Mouse (Mus musculus) heart, adult 18-20 months (tissue): Measurements from ENCODE around the gene Zc4h2. TPM values are rescaled to one million over a fixed set of nuclear protein-coding genes. Genes with fewer than 3 reads are reported as not detected.
A peak's percentile ranks its signal among the peaks of the same experiment; 100 is the strongest.

Source experiments
- DNase-seq, 2 experiments: peaks; one replicate each; pipeline ENCODE4 v3.0.0; 2021 to 2022; ENCODE audit warnings: mixed read lengths in 1 of 2
- long read RNA-seq, 2 experiments: library from polyadenylated mRNA; stranded (forward); transcript quantifications; one replicate each; pipeline ENCODE4 v2.0.0; 2021
- total RNA-seq, 2 experiments: library from RNA; stranded (reverse); gene quantifications; 2 replicates each; pipeline ENCODE4 v1.2.3; 2021

Gene Zc4h2
- total RNA-seq = 1 to 10 TPM; 1.0 to 1.5 TPM
- long read RNA-seq, experiment 1 = 0 reads
- long read RNA-seq, experiment 2 = 0 reads

DNA sequence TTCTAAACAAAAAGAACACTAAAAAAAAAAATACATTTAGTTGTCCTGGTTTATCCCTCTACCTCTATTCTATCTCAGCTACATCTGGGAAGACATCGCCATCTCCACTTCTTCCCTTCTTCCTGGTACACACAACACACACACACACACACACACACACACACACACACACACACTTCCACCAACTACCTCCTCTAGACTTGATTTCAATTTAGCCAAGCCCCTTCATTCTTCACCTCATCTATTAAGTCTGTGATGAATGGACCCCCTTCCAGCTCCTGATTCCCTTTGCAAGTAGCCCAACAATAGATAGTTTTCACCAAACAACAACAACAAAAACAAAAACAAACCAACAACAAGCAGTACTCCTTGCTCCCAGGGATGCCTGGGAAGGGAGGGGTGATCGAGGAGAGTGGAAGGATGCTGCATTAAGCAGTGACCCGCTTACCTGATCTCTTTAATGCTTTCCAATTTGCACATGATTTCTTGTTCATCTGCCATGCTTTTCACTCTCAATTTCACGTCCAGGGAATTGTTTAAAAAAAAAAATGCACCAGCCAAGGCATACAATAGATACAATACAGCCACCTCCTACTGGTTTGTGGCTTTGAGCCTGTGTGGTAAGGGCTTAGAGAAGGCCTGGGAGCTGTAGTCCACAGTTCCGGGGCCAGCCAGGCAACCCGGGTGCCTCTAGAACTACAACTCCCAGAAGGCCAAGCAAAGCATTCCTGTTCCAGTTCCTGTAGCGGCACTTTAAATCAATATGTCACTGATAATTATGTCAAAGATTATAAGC is at the start of gene Zc4h2:
TSS of gene Zc4h2 (minus strand) at position 706 of the 796 bp plus-strand sequence.
- peak; percentile 80 to 88 for DNase-seq

DNA sequence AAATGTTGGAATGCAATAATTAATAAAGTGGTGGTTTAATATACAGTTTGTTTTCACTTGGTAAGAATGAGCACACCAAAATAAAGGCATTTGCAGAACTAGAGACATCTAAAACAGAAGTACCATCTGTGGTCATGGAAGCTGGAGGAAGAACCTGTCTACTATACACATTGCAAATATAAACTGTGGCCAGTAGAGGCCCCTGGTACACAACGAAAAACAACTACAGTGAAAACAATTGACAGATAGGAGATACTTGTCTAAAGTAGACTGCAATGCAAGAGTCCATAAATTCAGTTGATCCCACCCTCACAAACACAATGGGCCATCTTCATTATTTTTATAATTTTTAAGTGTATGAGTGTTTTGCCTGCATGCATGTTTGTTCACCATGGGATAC is 28.8 kb upstream of the Zc4h2 start:
- DNase-seq = peak in 1 of 2 experiments; percentile 0

DNA sequence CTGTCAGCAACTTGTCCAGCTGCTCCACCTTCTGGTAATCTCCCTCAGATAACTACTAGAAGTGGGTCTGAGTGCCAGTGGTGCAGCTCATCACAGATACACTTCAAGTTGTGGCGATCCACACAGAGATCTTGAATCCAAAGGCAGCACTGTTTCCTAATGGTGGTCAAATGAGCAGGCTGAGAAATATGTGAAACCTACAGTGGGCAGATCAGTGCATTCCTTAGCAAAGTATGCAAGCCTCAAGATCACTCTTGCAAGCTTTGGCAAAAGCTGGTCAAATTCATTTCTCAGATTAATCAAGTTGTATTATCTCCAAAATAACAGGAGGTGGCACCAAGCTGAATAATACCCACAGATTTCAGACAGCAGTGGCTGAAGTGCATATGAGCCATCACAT is 23.9 kb upstream of the Zc4h2 start:
- no peak for DNase-seq

DNA sequence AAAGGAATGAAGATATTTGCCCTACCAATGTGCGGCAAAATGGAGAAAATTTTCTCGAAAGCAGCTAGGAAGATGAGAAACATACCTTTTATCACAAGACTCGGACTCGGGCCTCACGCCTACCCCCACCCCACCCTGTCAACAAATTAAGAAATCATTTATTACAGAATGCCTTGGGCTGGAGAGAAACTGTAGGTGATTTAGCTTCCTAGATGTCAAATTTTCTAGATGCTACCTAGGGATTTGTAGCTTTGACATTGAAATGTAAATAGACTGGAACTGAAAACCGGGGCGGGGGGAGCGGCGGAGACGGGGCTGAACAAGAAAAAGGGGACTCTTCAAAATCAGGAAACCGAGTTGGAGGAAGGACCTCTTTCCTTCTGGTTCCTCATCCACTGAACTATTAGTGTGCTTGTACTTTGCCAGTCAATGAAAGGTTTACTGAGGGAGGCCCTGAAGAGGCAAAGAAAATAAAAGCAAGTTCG is 333 bp upstream of the Zc4h2 start:
- DNase-seq = no peak

DNA sequence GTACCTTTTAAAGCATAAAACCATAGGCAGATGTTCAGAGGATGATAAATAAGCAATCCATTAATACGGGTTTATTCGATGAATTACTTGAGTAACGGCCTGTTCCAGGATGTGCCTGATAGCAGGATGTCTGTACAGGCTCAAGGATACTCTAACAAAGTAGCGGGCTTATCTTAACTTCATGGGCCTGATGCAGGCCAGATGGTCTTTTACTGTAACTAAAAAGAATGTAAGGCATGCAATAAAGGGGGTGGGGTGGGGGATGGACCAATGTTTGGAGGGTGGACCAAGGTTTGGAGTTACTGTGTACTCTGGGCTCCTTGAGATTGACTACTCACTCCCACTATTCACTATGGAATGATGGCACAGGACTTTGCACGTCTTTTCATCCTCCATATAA is 57.7 kb downstream of the Zc4h2 start:
- DNase-seq = no peak

Other genes starting within 250 kb of the Zc4h2 start
- 1 to 10 TPM; 2.5 to 3.6 TPM for gene Amer1, start 213.6 kb downstream of the Zc4h2 start, total RNA-seq
- gene Asb12, start 100.5 kb downstream of the Zc4h2 start, total RNA-seq = 10 to 100 TPM; 12.4 TPM
- gene Pfn5, start 100.4 kb downstream of the Zc4h2 start, total RNA-seq = not detected
- under 1 TPM; 0.45 to 0.80 TPM for gene Zc3h12b, start 53.2 kb upstream of the Zc4h2 start, total RNA-seq